18 mouse cellular contexts compared by ENCODE assay signal in the genomic region with DNA sequence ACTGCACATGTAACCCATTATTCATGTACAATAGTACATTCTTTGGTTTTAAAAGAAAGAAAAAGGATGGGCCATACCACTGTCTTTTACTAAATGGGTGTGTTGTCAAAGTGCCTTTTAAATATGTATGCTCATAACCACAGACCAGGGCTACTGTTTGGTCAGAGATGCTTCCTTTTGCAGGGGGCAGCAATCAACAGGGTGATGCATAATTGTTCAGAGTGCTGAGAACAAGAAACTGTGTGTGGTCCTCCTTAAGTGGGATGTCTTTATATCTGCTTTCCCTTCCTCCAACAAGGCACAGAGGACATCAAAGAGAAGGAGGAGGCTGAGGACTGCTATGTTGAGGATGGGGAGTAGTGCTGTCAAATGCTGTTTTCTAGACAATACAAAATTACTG.
"Had no signal": no experiment of that assay in that cellular context is flagged by ENCODE, and none has a peak within 500 bp of the region (broad histone marks: within the 10 kb centered on the region; RNA-seq: fewer than 3 reads in every experiment).

No protein-coding gene starts in this region.

- H3K9ac ChIP-seq: liver, embryonic 12.5 days; liver, embryonic 14.5 days; lung, embryonic 14.5 days; midbrain, embryonic 12.5 days; midbrain, embryonic 15.5 days; neural tube, embryonic 13.5 days; neural tube, embryonic 15.5 days had no signal

- DNase-seq: lung, adult 18-20 months; lung, embryonic 14.5 days; lung, postnatal 10 days; lung, postnatal 4 days; right cerebral cortex, adult 18-20 months; right cerebral cortex, postnatal 25 days; right cerebral cortex, postnatal 4 days; spleen, adult 18-20 months; thymus, adult 18-20 months; thymus, postnatal 25 days; thymus, postnatal 4 days had no signal

- H3K36me3 ChIP-seq: liver, embryonic 12.5 days; midbrain, embryonic 12.5 days; midbrain, embryonic 15.5 days; neural tube, embryonic 13.5 days; neural tube, embryonic 15.5 days had no signal

- H3K27me3 ChIP-seq: liver, embryonic 12.5 days; midbrain, embryonic 12.5 days; midbrain, embryonic 15.5 days; neural tube, embryonic 13.5 days; neural tube, embryonic 15.5 days had no signal

- H3K4me3 ChIP-seq: liver, embryonic 12.5 days; midbrain, embryonic 12.5 days; midbrain, embryonic 15.5 days; myocyte; neural tube, embryonic 13.5 days; neural tube, embryonic 15.5 days had no signal

- H3K4me1 ChIP-seq: liver, embryonic 12.5 days; midbrain, embryonic 15.5 days; neural tube, embryonic 15.5 days had no signal

- H3K4me2 ChIP-seq: liver, embryonic 12.5 days; lung, embryonic 14.5 days; midbrain, embryonic 12.5 days; midbrain, embryonic 15.5 days; neural tube, embryonic 13.5 days; neural tube, embryonic 15.5 days had no signal

- H3K9me3 ChIP-seq: liver, embryonic 12.5 days; midbrain, embryonic 12.5 days; midbrain, embryonic 15.5 days; neural tube, embryonic 13.5 days; neural tube, embryonic 15.5 days had no signal

- ATAC-seq: liver, embryonic 12.5 days; midbrain, embryonic 15.5 days had no signal

- H3K27ac ChIP-seq: liver, embryonic 12.5 days; liver, embryonic 14.5 days; midbrain, embryonic 12.5 days; midbrain, embryonic 15.5 days; neural tube, embryonic 13.5 days; neural tube, embryonic 15.5 days had no signal
